Mouse (Mus musculus) ovary, postnatal 36 days (tissue): ENCODE data around the gene Lrmda.

Experiments used
- DNase-seq: peaks from one replicate; pipeline ENCODE4 v3.0.0; 2022; ENCODE audit warnings: low spot score, mixed read lengths

Lrmda gene

GRCm38 (mm10) chr14:22719968-22720367, 700.5 kb downstream of the Lrmda start:
- no peak for DNase-seq

DNA sequence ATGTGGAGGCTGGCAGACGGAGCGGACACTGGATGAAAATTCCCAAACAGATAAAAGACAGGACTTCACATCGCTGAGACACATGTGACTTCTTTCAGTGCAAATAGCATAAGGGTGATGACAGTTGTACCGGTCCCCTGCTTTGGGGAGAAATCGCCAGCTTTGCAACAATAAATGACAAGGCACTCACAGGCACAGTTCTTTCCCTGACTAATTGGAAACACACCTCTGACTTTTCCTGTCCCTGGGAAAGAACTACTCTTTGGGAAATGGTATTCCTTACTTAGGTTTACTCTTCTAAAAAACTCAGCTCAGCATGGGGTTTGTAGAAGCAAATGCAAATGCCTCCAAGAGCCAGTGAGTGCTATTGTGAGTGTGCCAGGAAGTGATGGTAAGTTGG, 702.3 kb downstream of the Lrmda start:
- no peak for DNase-seq

DNA sequence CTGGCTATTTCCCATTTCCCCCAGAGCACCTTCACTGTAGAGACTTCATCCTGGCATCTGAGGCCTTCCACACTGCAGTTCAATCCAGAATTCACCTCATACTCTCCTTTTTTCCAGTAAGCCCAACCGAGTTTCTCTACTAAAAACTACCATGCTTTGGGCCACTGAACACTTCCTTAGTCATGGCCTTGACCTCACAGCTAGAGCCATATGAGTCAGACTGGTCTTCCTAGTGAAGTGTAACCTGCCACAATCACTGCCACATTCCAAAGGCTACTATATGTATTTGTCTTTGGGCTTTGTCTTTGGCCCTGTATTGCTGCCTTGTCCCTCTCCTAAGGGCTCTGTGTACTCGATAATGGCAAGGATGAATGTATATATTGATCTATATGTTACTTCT, 708.0 kb downstream of the Lrmda start:
- DNase-seq = no peak

- DNase-seq = no peak
Measured at GRCm38 (mm10) chr14:22728611-22729223, 709.2 kb downstream of the Lrmda start.

DNA sequence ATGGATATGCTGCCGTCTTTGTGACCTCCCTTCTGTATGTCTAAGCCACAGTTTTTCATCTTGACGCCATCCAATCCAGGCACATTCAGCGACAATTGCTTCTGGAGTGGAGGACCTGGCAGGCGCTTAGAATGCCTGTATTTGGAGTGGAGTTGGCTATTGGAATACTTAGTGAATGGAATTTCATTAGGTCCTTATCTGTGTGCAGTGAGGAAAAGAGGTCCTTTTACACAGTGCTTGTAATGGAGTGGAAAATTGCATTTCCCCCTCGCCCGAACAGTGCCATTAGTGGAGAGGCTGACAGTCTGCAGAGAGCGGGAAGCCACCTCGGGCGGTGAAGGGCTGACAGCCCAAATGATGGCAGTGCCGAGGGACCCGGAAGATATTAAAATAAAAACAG, 719.1 kb downstream of the Lrmda start:
- no peak for DNase-seq

GRCm38 (mm10) chr14:22742527-22742926, 723.0 kb downstream of the Lrmda start:
- no peak for DNase-seq

DNA sequence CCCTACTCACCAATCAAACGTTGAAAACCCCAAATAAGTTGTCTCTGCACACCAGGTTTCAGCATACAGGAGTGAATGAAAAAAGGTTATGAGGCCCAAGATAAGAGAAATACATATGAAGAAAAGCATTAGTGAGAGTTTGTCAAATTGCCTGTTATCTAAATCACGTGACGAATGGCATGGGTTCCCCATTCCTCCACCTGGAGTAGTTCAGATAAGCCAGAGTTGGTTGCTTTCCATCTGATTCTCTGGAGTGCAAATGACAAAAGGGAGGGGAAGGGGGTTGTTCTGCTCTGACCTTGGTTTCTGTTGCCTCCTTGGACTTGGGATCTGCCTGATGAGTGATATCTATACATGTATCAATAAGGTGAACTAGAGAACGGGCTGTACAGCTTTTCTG, 723.8 kb downstream of the Lrmda start:
- DNase-seq = no peak

DNA sequence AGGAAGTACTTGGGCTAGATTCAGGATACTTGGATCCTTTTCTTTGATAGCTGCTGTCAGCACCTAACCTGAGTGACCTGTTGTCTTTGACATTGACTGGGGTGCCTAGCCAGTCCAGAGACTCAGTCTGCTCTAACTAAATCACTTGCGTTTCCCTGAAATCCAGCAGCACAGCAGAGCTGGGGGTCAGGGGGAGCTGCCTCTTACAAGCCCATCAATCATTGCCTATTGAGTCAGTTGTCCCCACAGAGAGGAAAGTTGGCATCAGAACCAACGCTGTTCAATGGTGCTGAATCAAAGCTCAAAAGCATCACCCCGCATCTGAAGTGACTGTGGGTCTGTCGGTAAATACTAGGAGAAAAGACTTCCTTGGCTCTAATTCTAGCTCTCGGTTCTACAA, 725.2 kb downstream of the Lrmda start:
- no peak for DNase-seq

- DNase-seq = no peak
Measured at GRCm38 (mm10) chr14:22745263-22745881, 725.9 kb downstream of the Lrmda start.

DNA sequence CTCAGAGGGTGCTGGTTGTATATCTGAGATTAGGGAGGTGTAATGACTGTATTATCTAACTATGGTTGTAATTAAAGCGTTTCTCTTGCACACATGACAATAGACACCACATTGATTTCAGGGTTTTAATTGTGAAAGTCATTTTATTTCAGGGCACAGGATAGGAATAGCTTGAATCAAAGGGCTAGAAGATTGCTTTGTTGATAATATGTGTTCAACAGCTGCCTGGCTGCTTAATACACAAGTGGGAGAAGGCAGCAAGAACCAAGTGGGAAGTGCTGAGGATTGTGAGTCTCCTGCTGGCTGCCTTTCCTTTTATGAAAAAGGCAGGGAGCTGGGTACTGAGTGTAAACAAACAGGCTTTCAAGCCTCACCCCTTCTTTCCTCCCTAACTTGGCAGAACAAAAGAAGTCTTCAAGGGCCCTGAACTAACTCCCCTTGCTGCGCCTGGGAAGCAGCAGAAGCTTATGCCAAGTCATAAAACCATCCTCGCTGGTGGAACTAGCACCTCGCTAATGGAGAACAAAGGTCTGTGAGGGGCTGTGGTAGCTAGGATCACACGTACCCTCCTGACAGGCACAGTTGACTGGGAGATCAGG, 726.5 kb downstream of the Lrmda start:
- no peak for DNase-seq

- no peak for DNase-seq
Measured at GRCm38 (mm10) chr14:22747816-22748215, 728.3 kb downstream of the Lrmda start.

DNA sequence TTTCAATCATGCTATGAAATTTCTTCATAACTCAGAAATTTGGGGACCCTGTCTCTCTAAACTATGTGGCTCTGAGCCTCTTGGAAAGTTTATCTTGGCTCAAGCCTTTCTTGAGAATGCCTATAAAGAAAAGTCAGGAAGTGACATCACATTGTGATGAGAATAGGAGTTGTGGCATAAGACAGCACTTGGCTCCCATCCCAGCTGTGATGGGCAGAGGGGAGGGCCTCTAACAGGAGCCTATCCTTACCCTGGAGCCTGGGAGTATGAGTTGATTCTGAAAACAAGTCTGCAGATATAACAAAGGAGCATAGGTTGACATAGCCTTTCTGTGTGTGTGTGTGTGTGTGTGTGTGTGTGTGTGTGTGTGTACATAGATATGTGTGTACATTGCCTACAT, 730.9 kb downstream of the Lrmda start:
- DNase-seq = no peak

GRCm38 (mm10) chr14:22751290-22751689, 731.8 kb downstream of the Lrmda start:
- DNase-seq = no peak

- no peak for DNase-seq
Measured at GRCm38 (mm10) chr14:22754633-22755032, 735.1 kb downstream of the Lrmda start.

DNA sequence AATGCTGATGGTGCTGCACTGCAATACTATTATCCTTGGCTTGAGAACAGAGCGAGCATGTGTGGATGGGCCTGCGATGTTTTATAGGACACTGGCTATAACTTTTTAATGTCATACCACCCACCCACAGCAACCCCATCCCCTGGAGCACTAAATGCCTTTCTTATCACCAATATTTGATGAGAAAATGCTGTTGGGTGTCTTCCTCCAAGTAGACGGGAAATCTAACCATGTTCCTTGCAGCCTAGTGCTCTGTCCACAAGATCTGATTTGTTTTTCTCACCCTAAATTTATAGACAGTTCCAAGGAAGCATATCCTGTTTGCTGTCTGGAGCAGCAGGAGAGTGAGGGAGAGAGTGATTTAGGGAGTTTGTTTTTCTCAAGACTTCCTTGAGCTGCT, 738.0 kb downstream of the Lrmda start:
- DNase-seq = no peak

- DNase-seq = no peak
Measured at GRCm38 (mm10) chr14:22759216-22759615, 739.7 kb downstream of the Lrmda start.

GRCm38 (mm10) chr14:22759673-22760072, 740.2 kb downstream of the Lrmda start:
- no peak for DNase-seq

GRCm38 (mm10) chr14:22760241-22761039, 740.9 kb downstream of the Lrmda start:
- DNase-seq = peak; percentile 20

GRCm38 (mm10) chr14:22781709-22782108, 762.2 kb downstream of the Lrmda start:
- DNase-seq = no peak

- no peak for DNase-seq
Measured at GRCm38 (mm10) chr14:22782365-22782764, 762.9 kb downstream of the Lrmda start.

DNA sequence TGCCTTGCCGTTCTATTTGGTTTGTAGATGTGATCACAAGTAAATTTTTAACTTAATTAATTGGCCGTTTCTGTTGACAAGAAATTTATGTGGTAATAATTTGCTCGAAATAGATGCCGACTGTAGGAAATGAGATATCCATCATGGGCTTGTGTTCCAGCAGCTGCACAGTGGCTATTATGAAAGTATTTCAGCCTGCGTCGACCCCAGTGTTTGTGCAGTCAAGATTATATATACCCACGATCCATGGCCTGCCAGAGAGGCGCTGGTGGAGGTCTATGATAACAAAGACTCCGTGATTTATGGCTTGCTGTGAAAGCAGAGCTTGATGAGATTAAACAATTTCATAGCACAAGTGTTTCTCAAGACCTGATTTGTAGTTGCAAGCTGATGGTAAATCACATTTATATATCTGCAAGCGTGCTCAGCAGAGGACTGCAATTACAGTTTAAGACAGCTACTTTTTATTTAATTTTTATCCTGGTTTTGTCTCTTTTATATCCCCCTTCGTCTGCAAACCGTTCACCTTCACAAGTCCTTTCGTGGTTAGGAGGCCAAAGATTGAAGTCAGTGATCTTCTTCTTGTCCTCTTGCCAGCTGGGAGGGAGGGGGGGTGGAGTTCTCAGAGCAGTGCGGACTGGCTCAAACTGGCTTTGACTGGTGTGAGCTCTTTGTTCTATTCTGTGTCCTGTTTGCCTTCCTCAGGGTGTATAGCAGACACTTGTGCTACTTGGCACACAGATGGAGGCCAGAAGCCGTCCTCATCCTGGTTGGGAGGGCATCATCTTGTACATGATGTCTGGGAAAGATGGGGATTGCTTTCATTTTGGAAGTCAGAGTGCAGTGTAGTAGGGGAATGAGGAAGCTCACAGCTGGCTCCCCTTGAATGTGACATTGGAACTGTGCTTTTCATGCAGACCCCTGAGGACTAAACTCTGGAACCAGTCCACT, 764.0 kb downstream of the Lrmda start:
- DNase-seq = peak; percentile 9

GRCm38 (mm10) chr14:22800020-22800419, 780.5 kb downstream of the Lrmda start:
- no peak for DNase-seq
